Mouse (Mus musculus) heart, postnatal 0 days (tissue): ENCODE data around the gene Hspa12a. TPM values are rescaled to one million over a fixed set of nuclear protein-coding genes. Genes with fewer than 3 reads are reported as not detected.

Experiments
- ATAC-seq: fragments of 200-750 bp; cut with Nextera tagmentation; 2 replicates; pipeline ENCODE4 v1.8.0; 2017; ENCODE audit warnings: low read depth, moderate number of reproducible peaks, moderate library complexity; ENCODE audit not compliant: insufficient read depth
- DNase-seq: peaks from one replicate; pipeline ENCODE4 v3.0.0-alpha.2; 2016; ENCODE audit warnings: low spot score
- H3K27ac ChIP-seq: fragments of 300-500 bp; sonication (generic); 2 replicates; pipeline ENCODE4 v1.5.1; 2014; ENCODE audit warnings: low read depth, mild to moderate bottlenecking
- H3K27me3 ChIP-seq: fragments of 300-500 bp; sonication (generic); 2 replicates; pipeline ENCODE4 v1.6.1; 2014; ENCODE audit warnings: low read length, mixed read lengths; ENCODE audit not compliant: control insufficient read depth, insufficient read depth
- H3K36me3 ChIP-seq: fragments of 300-500 bp; sonication (generic); replicated peaks from 2 replicates; pipeline ENCODE4 v1.6.1; 2014; ENCODE audit warnings: low read length, mixed read lengths; ENCODE audit not compliant: control insufficient read depth, insufficient read depth
- H3K4me1 ChIP-seq: fragments of 300-500 bp; sonication (generic); 2 replicates; pipeline ENCODE4 v1.6.1; 2014; ENCODE audit warnings: antibody characterized with exemption; ENCODE audit not compliant: control insufficient read depth, insufficient read depth
- H3K4me2 ChIP-seq: fragments of 300-500 bp; sonication (generic); 2 replicates; pipeline ENCODE4 v1.6.1; 2014; ENCODE audit warnings: low read depth, mild to moderate bottlenecking, low read length, moderate library complexity
- H3K4me3 ChIP-seq: fragments of 300-500 bp; sonication (generic); 2 replicates; pipeline ENCODE4 v1.5.1; 2014; ENCODE audit warnings: low read depth, low read length
- H3K9ac ChIP-seq: fragments of 300-500 bp; sonication (generic); replicated peaks from 2 replicates; pipeline ENCODE4 v1.6.1; 2014; ENCODE audit warnings: low read depth, low read length, mixed read lengths
- H3K9me3 ChIP-seq: fragments of 300-500 bp; sonication (generic); replicated peaks from 2 replicates; pipeline ENCODE4 v1.6.1; 2016; ENCODE audit warnings: low read length; ENCODE audit not compliant: control insufficient read depth
- CTCF ChIP-seq: IDR thresholded peaks from 2 replicates; pipeline ENCODE4 v1.5.1; 2016; ENCODE audit warnings: antibody characterized with exemption, control low read depth, low read depth
- EP300 ChIP-seq: IDR thresholded peaks from 2 replicates; pipeline ENCODE4 v1.6.1; 2016; ENCODE audit warnings: antibody characterized with exemption, low read depth
- WGBS: fragments of 180-500 bp; shearing (Covaris S2); extraction: QIAGEN DNeasy Blood & Tissue Kit; methylation state at CpG from one replicate; pipeline ENCODE4 v1.1.7; 2014; 5-methylcytosine and 5-hydroxymethylcytosine counted together
- polyA plus RNA-seq: library from polyadenylated mRNA; unstranded; fragments of >200 nt; fragmentation: Nextera tagmentation; extraction: Ambion mirVana; gene quantifications from 2 replicates; pipeline ENCODE4 v1.2.1, GENCODE M21; 2015
- total RNA-seq: library from RNA; depleted of rRNA; stranded (reverse); fragments of >200 nt; gene quantifications from 2 replicates; pipeline ENCODE4 v1.2.3, GENCODE M21; 2014; ENCODE audit warnings: low replicate concordance

Gene Hspa12a
- total and polyA plus RNA-seq, 2 experiments from 2014 or later, result 13.2 to 39.2 TPM

DNA sequence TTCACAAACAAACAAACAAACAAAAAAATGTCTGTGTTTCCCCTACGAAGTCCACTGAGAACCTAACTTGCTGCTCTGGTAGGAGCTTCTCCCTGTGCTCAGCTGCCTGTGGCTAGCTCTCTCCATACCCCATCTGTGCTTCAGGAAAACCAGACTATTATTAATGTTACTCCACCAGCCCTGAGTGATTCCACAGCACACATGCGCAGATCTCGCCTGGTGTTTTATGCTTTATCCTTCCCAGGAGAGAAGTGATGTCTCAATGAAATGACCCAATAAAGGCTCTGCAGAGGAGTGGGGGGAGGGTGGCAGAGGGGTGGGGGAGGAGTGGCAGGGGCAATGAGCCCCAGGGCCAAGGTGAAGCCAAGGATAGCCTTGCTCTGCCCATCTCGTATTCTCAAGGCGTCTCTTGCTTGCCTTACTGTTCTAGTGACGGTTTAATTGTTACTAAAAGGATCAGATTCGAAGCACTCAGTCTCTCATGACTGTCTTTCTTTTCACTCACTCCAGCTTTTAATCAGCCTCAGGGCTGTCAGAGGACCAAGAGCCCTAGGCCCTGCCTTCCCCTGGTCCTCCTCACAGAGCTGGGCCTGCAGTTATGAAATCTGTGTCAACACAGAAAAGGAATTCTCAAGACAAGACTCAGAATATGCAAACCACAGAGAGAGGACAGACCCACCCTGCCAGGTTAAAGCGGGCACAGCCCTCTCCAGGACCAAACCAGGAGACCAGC, 54.0 kb downstream of the Hspa12a start:
- TF ChIP-seq EP300 (no peak), CTCF (no peak)
- no peak overlapping the region for H3K27ac ChIP-seq
- no peak for DNase-seq
- ATAC-seq, result no peak
- H3K4me3 ChIP-seq, result no peak overlapping the region
- H3K9me3 ChIP-seq, result no peaks in the 10 kb centered on the region
- H3K9ac ChIP-seq, result no peak overlapping the region
- H3K4me1 ChIP-seq, result no peaks in the 10 kb centered on the region
- whole genome bisulfite sequencing, result 76% methylated on average over 8 of the region's 8 CpGs
- no peak overlapping the region for H3K4me2 ChIP-seq
- H3K27me3 ChIP-seq, result no peaks in the 10 kb centered on the region
- no peaks in the 10 kb centered on the region for H3K36me3 ChIP-seq

- ATAC-seq (no peak), DNase-seq (no peak)
- no peaks in the 10 kb centered on the region for H3K27me3 ChIP-seq
- no peak overlapping the region for H3K4me3 ChIP-seq
- TF ChIP-seq EP300, result no peak
- 0 out of 2 replicates have a peak, but pooled peaks have one; percentile 1 for TF ChIP-seq CTCF
- H3K9ac ChIP-seq, result no peak overlapping the region
- no peaks in the 10 kb centered on the region for H3K9me3 ChIP-seq
- no peak overlapping the region for H3K27ac ChIP-seq
- H3K4me2 ChIP-seq, result no peak overlapping the region
- H3K36me3 ChIP-seq, result no peaks in the 10 kb centered on the region
- 64% methylated on average over 7 of the region's 7 CpGs for WGBS
- peaks cover 14% of the 10 kb centered on the region for H3K4me1 ChIP-seq
These were observed 57.0 kb downstream of the Hspa12a start for GRCm38 (mm10) chr19:58886467-58886866.

DNA sequence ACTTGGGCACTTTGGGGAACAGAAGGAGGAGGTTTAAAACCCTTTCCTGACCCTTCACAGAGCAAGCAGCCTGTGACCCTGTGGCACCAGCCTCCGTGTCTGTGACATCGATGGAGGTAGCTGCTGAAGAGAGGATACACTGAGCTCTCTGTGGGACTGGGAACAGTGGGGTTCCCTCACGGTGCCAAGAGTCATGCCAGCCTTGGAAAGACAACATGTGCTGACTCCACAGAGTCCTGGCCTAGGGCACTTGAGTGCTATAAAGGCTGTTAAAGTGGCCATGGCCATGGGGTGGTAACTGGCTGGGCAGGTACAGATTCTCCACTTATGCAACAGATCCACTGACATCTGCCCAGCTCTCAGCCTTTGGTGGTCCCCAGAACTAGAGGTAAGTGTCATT, 60.0 kb downstream of the Hspa12a start:
- 74% methylated on average over 3 of the region's 3 CpGs for WGBS
- Histone ChIP-seq H3K9me3 (no peaks in the 10 kb centered on the region), H3K4me2 (no peak overlapping the region), H3K9ac (no peak overlapping the region), H3K4me3 (no peak overlapping the region), H3K36me3 (no peaks in the 10 kb centered on the region), H3K4me1 (peaks cover 19% of the 10 kb centered on the region), H3K27ac (no peak overlapping the region), H3K27me3 (no peaks in the 10 kb centered on the region)
- ATAC-seq (no peak), DNase-seq (no peak)
- TF ChIP-seq EP300 (no peak), CTCF (no peak)

DNA sequence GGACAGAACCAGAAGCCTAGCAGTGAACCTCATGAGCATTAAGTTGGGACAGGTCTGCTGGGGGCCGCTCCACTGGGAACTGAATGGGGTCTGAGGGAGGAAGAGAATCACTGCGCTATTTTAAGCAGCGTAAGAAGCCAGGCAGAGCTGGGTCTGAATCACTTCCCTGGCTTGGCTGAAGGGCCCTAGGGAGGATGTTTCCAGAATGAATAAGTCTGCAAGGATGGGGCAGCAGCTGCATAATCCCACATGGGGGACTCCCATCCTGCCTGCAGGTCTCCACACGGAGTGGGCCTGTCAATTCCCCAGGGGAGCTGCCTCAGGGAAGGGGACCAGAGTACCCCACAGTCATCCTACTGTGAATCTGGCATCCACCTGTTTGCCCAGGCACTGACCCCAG, 61.1 kb downstream of the Hspa12a start:
- Histone ChIP-seq H3K27me3 (no peaks in the 10 kb centered on the region), H3K9me3 (no peaks in the 10 kb centered on the region), H3K4me2 (no peak overlapping the region), H3K27ac (no peak overlapping the region), H3K4me1 (peaks cover 26% of the 10 kb centered on the region), H3K9ac (no peak overlapping the region), H3K36me3 (no peaks in the 10 kb centered on the region), H3K4me3 (no peak overlapping the region)
- peak; percentile 37; the same call in 1 of the 2 replicates for ATAC-seq
- TF ChIP-seq EP300, result no peak
- TF ChIP-seq CTCF, result no peak
- 14% methylated on average over 4 of the region's 4 CpGs for WGBS
- DNase-seq, result no peak

- Histone ChIP-seq H3K27ac (no peak overlapping the region), H3K9ac (no peak overlapping the region), H3K9me3 (no peaks in the 10 kb centered on the region), H3K4me2 (no peak overlapping the region), H3K27me3 (no peaks in the 10 kb centered on the region), H3K4me3 (no peak overlapping the region), H3K36me3 (no peaks in the 10 kb centered on the region), H3K4me1 (peaks cover 26% of the 10 kb centered on the region)
- 0 out of 2 replicates have a peak, but pooled peaks have one; percentile 20 for ATAC-seq
- no peak for DNase-seq
- WGBS, result 89% methylated on average over 7 of the region's 7 CpGs
- TF ChIP-seq CTCF, result no peak
- TF ChIP-seq EP300, result no peak
These were observed 64.0 kb downstream of the Hspa12a start for GRCm38 (mm10) chr19:58879330-58879957.
